Mouse (Mus musculus) stomach, postnatal 0 days (tissue): Measurements from ENCODE around the gene H13.

Source experiments
- CTCF ChIP-seq: IDR thresholded peaks from 2 replicates; pipeline ENCODE4 v1.5.1; 2016; ENCODE audit warnings: antibody characterized with exemption, low read depth, mild to moderate bottlenecking, moderate library complexity
- EP300 ChIP-seq: optimal IDR thresholded peaks from 2 replicates; pipeline ENCODE3; 2016; ENCODE audit warnings: antibody characterized with exemption

- TF ChIP-seq CTCF (peak; percentile 69), EP300 (no peak)
These were observed 11.9 kb upstream of the H13 start for GRCm38 (mm10) chr2:152657398-152657797.
